Mouse (Mus musculus) thymus, postnatal 14 days (tissue): ENCODE data around the gene Ltb.
A peak's percentile ranks its signal among the peaks of the same experiment; 100 is the strongest.
"Not testable (repeated sequence)": the region's sequence is repeated elsewhere in the genome, so short reads cannot be mapped to it uniquely, and the experiment has no call there.

Source experiments
- DNase-seq: peaks from one replicate; pipeline ENCODE4 v3.0.0; 2021

Ltb gene

DNA sequence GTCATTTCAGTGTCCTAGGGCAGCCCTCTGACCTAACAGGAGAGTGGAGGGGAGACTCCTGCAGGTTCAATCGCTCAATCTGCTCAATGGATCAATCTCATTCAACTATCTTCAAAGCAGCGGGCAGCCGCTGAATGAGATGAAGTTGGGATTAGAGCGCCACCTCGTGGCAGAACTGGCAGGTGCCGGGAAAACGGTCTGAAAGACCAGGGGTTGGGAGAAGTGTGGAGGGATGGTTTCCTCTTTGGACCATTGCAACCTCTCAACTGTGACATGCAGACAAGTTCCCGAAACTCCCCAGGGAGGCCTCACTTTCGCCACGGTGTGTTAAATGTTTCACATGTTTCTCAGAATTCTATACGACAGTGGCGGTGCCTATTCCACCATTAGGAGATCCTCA lies 37.8 kb downstream of the Ltb start:
- DNase-seq, result peak; percentile 91

- peak; percentile 70 for DNase-seq
Observed at GRCm38 (mm10) chr17:35232659-35233058, 38.4 kb downstream of the Ltb start.

DNA sequence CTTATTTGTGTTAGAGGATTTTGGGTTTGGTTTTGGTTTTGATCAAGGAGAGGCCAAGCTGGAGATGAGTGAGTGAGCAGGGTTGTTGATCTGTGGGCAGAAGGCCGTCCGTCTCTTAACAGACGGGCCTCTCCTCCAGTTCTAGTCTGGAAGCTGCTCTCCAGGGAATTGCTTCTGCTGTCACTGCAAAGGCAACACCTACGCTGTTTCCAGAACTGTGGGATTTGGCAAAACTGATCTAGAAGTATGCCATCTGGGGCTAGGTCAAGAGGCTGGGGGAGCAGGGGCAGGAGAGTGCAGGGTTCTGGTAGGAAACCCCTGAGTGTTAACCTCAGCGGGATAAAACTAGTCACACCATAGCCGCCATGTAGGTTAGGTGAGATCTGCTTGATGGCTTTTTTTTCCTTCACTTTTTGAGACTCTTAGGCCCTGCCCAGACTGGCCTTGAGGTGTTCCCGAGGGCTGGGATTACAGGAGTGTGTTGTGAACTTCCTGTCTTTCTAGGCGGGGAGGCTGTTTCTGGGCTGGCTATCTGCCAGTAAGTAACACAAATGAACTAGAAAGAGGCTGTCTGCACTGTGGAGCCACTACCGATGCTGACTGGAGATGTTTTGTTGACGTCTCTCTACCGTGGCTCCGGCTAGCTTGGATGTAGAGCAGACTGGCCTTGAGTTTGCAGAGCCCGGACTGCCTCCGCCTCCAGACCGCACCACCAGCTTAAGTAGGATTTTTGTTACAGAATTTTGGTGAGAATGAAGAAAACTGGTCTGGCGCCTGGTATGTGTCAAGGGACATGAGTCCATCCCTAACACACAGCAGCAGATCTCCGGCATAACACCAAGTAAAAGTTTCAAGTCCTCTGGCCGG lies 39.1 kb downstream of the Ltb start, which contains the start of gene Atp6v1g2:
TSS of gene Atp6v1g2 (plus strand) at position 547 of the 867 bp plus-strand sequence.
- no peak for DNase-seq

DNA sequence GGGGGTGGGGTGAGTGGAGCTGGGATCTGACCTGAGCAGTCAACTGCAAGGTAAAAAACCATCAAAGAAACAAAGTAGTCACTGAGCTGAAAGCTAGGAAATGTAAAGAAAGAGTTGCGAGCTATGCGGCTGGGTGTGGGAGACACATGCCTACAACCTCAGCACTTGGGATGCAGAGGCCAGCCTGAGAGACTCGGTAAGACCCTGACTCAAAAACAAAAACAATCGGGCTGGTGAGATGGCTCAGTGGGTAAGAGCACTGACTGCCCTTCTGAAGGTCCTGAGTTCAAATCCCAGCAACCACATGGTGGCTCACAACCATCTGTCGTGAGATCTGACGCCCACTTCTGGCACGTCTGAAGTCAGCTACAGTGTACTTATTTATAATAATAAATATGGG lies 39.9 kb downstream of the Ltb start:
- DNase-seq, result not testable (repeated sequence)

DNA sequence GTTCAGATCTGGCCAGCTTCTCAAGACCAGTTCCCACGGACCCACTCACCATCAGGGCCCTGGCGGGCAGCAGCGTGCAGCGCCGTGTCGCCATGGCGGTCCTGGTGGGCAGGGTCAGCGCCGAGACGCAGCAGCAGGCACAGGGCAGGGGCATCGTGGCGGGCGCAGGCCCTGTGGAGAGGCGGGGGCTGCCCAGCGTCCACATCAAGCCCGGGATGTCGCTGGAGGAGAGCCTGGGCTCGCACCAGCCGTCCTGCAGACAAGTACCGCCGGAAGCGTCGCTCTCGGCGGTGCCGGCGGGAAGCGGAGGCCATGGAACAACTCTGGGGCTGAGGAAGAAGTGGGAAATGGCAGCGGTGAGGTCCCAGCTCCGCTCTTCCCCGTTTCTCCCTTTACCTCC lies 40.7 kb downstream of the Ltb start:
- peak; percentile 61 for DNase-seq

- DNase-seq, result peak; percentile 91
Observed at GRCm38 (mm10) chr17:35235614-35236389, 41.6 kb downstream of the Ltb start, which contains the start of gene Nfkbil1. Nfkbil1 (minus strand) TSS chr17:35235792.

- DNase-seq, result peak; percentile 99
Observed at GRCm38 (mm10) chr17:35236390-35236746, 42.1 kb downstream of the Ltb start.

DNA sequence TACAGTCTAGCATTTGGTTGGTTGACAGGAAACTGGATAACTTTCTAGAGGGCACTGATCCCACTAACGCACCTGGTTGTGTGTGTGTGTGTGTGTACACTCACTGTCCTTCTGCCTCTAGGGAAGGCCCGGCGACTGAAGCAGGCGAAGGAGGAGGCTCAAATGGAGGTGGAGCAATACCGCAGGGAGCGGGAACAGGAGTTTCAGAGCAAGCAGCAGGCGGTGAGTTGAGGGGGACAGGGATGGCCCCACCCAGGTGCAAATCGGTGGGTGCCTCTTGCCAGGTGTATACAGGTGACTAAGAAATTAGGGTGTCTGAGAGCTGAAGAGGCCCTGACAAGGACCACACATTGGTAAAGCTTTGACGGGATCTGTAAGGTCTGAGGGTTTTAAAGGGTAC lies 42.8 kb downstream of the Ltb start:
- DNase-seq, result no peak

DNA sequence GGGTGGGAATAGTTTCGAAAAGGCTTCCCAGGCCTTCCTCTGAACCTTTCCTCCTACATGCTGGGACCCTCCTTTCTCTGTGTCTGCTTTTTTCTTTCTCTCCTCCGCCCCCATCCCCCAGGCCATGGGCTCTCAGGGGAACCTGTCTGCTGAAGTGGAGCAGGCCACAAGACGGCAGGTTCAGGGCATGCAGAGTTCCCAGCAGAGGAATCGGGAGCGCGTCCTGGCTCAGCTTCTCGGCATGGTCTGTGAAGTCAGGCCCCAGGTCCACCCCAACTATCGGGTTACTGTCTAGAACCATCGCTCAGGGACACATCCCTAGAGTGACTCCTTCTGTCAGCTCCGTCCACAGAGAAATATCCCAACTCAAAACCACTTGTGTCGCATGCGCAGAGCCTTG lies 43.3 kb downstream of the Ltb start:
- no peak for DNase-seq

DNA sequence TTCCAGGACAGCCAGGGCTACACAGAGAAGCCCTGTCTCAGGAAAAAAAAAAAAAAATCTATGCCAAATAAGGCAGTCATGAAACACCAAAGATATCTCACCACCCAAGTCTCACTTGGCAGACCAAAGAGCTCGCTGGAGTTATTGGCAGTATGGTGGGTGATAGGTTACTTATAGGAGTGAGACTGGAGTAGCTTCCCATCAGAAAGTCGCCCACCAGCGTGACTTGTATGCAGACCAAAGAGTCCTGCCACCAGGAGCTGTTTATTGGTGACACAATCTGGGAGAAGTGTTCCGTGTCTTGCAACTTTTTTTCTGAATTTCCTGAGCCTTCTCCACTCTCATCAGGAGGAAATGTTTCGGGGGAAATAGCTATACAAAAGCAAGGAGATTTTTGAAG lies 45.5 kb downstream of the Ltb start:
- no peak for DNase-seq

GRCm38 (mm10) chr17:35240384-35241304 lies 46.4 kb downstream of the Ltb start:
- DNase-seq, result peak; percentile 39

DNA sequence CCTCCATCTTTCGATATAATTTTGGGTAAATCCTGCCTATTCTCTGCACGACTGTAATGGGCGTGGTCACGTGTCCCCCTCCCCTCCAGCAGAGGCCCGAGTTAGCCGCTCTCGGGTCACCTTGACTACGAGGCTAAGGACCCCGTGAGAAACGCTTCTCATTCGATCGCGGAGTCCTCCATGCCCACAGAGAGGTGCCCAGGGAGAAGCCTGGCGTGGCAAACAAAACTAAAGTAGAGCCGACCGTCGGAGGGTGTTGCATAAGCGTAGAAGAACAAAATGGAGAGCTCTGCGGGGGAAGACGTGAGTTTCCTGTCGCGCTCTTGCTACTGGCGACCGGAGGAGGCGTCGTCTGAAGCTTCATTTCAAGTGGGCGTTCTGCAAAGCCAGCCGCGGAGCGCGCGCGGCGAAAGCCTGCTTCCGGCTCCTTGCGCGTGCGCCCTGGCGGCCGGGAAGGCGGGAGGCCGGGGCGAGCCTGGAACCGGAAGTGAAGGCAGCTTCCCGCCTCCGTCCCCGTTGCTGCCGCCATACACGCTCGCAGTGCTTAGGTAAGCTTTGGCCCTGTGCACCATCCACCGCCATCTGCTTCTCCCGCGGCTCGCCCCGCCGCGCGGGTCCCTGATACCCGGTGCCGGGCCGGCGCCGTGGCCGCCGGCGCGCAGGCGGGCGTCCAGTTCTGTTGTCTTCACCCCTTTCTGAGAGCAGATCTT lies 47.2 kb downstream of the Ltb start, which contains the start of gene Ddx39b:
TSS of gene Ddx39b (plus strand) at position 442 of the 710 bp plus-strand sequence.
- peak; percentile 97 for DNase-seq

DNA sequence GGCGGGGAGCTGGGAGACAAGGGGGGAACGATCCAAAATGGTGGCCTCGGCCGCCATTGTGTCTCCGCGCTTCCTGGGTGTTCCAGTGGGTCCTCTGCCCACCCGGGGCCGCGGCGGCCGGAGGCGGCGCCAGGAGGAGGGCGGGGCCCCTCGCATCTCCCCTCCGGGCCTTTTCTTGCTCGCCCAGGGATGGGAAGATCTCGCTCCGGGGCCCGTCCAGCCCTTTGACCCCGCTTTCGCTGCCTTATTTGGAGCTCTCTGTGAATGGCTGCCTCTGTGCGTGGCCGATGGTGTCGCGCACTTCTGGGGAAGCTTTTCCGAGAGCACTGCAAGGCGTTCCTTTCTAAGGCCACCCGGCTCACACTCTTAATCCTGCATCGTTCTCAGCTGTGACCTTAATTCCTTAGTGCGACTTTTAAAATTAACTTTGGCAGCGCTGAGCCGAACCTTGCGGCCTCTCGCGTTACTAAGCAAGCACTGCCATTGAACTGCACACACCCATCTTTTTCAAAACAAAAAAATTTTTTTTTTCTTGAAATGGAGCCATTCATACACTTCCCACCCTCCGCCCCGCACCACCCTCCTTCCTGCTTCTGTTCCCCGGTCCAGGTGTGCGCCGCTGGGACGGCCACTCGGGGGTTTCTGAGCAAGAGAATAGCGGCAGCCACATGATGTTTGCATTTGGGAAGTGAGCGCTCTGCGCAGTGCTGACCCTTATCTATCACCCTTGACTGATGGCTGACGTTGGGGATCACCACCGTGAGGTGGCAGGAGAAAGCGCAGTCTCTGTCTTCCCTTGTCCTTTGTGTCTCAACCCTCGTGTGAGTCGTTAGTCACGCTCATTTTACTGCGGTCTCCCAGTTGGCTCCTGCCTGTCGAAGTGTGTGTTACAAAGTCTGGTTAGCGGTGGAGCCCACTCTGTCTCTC lies 48.0 kb downstream of the Ltb start:
- peak; percentile 64 for DNase-seq

DNA sequence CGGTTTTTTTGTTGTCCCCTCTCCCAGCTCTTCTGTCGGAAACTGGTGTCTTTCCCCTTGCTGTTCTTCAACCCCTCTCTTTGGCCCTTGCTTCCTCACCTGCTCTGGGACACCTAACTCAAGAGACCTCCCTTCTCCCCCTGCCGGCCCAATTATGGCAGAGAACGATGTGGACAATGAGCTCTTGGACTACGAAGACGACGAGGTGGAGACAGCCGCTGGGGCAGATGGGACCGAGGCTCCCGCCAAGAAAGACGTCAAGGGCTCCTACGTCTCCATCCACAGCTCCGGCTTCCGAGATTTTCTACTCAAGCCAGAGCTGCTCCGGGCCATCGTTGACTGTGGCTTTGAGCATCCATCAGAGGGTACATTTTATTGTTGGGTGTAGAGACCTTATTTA lies 48.8 kb downstream of the Ltb start:
- DNase-seq, result peak; percentile 49

DNA sequence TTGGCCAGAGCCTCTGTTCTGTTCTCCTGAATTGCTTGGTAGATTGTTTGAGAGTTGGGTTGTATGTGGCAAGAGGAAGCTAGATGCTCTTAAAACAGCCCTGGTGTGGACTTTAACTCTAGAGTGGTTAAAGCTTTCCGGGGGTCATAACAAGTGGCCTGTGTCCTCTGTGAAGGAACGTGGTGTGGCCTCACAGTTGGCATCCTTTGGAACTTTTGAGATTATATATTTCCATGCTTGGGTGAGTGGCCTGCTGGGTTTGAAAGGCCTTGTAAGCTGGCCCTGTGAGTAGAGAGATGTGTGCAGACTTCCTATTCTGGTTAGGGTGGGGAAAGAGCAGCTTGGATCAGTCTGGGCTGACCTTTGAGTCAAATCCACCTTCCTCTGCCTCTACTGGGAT lies 50.8 kb downstream of the Ltb start:
- DNase-seq, result no peak
